Mouse (Mus musculus): ENCODE data around the gene Pprc1.

The Pprc1 gene

DNA sequence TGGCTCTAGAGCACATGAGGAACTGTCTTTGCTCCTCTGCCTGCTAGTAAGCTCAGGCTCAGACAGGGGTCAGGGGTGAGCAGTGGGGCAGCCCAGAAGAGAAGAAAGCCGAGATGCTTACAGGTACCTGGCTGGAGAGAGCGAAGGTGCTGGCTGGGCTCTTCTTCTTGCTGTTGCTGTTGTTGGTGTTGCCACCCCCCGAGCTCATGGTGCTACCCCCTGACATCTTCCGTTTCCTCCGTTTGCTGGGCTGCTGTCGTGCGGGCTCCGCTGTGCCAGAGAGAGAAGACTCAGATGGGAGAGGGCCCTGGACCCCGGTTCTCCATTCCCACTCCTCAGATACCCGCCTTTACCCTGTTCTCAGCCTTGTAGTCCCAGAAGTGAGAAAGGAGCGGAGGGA lies 10.8 kb upstream of the Pprc1 start:
- DNase-seq (ENCODE audit: low spot score): no peak

DNA sequence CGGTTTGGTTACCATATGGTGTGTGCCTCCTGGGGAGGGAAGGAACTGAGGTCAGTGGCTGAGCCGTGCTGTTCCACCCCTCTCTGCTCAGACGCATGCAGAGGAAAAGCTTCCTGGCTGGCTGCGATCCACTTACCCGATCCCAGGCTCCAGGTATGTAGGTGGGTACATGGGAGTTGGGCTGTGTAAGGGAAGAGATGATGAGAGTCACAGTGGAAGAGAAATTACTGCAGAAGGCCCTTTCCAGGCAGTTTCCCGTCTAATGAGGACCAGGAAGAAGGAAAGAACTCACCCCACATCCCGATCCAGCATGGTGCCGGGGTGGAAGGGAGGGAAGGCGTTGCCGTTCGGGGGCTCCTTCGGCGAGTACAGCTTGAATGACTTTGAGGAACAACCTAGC lies 8.7 kb upstream of the Pprc1 start:
- DNase-seq (ENCODE audit: low spot score): no peak

DNA sequence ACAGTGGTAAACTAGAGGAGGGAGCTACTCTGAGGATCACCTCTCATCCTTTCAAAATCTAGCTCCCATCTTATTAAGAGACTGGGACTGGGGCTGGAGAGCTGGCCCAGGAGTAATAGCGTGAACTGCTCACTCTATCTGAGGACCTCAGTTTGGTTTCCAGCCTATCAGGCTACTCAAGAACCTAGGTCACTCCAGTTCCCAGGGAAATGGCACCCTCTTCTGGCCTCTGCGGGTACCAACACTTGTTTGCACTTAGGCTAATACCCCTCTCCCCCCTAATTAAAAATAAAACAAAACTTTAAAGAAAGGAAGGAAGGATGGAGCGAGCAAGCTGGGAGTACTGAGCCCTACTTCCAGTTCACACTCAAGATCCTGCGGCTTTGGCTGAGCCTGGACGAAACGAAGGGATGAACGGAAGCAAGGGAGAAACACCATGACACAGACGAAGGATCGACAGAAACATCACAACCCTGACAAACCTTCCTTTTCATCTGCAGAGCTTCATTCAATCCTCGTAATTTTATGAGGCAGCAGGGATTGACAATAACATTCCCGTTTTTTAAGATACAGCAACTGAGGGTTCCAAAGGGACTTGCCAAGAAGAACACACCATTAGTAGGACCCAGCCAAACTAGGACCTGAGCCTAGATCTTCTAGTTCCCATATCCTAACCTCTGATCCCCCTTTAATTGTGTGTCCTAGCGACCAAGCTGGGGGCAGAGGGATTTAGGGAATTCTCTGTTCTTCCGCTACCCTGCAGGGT lies 8.0 kb upstream of the Pprc1 start:
- no peak for DNase-seq (ENCODE audit: low spot score)

DNA sequence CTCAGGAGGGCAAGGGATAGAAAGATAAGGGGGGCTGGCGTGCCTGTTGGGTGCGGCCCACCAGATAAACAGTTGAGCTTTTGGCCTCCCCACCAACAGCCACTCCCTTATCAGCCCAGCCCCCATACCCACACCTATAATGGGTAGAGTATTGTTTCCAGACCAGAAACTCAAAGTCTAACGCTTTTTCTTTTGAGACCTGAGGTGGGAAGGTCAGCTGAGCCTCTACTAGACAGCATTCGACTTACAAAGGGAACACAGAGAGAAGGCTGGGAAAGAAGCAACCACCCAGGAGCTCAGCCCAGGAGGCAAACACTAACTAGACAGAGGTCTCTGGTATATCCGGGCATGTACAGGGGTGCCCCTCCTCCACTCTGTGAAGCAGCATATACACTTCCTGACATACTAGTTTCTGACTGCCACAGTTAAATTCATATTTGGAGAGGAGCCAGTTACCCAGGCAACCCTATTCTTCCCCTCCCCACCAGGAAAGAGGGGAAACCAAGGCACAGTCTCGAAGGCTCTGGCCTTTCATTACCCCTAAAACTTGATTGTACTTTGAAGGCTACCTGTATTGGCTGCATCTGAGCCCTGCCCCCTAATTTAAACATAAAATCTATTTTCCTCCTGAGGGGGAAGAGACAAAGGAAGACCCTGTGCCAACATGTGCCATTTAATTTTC lies 7.3 kb upstream of the Pprc1 start:
- peak; percentile 70 for DNase-seq (ENCODE audit: low spot score)

DNA sequence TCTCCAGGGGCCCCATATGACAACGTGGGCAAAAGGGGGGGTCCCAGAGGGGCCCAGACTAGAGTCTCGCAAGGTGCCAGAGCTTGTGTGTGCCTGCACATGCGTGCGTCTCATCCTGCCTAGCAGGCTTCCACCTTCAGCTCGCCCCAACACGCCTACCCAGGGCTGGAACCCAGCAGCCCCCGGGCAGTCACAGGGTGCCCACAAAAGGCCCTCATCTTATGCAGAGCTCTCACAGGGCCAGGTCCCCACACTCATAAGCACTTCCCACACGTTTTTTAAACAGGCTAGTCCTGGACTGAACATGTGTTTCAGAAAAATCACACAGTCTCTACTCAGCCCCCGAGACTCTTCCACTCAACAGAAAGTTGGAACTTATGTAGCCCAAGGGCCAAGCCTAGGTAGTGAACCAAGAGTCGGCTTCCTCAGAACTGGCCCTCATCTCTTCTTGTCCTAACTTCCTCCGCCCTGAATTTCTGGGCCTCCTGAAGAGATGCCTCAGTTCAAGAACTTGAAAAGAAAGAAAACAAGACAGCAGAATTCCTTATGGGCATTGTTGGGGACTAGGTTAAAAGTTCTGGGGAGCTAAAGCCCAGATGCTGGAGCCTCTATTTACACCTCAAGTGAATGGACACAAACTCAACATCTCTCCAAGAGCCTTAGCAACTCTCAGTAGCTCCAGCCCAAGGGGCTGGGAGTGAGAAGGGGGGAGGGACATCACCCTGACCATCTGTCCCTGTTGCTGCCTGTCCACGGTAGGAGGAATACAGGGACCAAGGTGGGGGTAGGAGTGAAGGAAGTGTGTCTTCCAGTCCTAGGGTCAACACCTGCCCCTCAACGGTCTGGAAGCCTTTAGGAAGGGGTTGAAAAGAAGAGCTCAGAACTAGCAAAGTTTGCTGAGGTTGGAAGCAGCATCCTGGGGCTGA lies 6.5 kb upstream of the Pprc1 start:
- peak; percentile 35 for DNase-seq (ENCODE audit: low spot score)

DNA sequence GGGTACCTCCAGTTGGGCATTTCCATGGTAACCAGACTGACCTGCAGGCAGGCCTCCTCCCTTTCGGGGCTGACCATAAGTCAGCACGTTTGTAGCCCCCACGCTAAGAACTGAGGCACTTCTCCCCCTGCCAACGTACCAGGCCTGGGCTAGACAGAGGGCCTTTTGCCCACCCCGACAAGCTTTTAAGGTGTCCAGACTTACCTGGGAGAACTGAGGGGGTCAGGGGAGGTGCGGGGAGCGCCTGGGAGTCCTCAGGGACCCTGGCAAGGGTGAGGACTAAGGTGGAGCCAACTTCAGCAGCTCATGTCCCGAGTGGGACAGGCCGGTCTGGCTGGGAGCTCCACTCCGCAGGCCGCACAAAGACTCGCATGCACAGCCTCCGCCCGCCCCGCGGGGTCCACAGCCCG lies 5.8 kb upstream of the Pprc1 start:
- no peak for DNase-seq (ENCODE audit: low spot score)

DNA sequence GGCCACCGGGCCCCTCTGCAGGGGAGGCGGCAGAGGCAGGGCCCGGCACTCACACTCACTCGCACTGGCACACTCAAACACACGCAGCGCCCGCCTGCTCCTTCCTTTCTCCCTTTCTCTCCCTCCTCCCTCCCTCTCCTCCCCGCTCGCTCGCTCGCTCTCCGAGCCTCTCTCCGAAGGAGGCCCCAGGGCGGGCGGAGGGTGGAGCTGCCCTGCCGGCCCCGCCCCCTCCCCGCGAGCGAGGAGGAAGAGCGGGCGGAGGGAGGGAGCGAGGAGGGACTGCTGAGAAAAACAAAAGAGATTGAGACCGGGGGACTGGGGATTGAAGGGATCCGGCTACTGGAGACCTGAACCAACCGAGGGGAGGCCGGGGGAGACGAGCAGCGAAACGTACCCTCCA lies 5.2 kb upstream of the Pprc1 start:
- peak; percentile 91 for DNase-seq (ENCODE audit: low spot score)

DNA sequence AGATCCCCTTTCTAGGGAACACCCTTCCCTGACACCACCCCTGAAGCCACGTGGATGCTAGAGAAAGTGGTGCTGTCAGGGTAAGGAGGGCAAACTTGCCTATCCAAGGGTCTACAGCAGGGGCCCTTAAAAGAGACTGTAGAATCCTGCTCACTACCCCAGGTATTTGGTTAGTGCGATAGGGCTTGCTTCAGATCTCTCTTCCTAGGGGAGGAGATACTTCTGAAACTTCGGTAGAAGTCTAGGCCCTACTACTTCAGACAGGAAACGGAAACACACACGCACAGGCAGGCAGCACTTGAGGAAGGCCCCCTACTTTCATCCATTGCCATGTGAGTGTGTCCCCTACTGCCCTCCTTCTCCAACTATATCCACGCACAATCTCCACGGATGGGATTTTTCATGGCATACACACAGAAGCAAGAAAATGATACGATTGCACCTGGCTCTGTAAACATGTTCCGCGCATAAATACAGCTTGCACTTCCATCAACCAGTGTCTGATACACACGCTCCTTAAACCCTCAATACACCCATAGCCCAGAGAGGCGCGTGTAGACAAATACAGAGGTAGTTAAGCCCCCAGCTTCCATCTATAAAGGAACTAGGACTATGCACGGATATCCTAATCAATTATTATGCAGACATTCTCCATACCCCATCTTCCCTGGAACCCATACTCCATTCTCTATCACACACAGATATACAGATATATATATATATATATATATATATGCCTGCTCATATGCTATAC lies 4.4 kb upstream of the Pprc1 start:
- peak; percentile 71 for DNase-seq (ENCODE audit: low spot score)

DNA sequence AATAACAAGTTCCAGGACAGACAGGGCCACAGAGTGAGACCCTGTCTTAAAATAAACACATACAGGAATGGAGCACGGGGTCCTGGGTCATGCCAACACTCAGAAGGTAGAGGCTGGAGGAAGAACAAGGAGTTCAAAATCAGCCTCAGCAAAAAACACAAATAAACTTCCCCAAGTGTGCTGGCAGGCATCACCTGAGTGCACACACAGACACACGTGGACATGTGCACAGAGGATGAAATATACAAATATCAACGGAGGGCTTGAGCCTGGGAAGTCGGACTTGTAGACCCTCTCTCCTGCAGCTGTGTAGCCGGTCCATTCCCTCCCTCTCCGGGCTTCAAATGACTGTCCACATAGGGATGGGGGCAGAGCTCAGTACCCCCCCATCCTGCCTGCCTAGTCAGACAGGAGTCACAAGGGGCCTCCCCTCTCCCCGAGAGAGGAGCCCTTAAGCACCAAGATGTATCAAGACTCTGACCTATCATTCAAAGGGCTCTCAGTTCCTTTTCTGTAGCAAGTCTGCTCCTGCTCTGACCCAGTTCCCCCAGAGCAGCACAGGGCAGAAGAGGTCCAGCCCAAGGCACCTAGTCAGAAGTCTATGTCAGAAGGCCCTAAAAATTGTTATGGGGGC lies 3.3 kb upstream of the Pprc1 start:
- DNase-seq (ENCODE audit: low spot score): no peak

DNA sequence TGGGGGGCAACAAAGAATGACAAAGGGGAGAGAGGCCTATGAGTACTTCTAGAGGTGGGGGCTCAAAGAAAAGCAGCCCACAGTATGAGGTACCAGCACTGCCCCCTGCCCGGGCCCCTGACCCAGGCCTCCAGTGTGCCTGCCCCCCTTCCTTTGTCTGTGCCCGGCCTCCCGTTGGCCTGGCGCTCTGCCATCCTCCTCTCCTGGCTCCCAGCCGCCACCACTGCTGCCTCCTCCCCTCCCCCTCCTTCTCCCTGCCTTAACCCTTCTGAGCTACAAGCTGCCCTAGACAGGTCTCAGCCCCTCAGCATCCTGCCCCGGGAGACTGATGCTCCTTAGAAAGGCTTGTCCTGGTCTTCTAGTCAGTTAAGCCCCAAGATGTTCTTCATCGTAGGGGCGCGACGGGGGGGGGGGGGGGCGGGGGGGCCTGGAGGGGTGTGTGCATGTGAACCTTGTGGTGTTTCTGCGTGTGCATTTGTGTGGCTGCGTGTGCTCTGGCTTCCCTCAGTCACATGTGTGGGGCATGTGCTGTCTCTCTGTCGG lies 2.7 kb upstream of the Pprc1 start:
- DNase-seq (ENCODE audit: low spot score): peak; percentile 13

DNA sequence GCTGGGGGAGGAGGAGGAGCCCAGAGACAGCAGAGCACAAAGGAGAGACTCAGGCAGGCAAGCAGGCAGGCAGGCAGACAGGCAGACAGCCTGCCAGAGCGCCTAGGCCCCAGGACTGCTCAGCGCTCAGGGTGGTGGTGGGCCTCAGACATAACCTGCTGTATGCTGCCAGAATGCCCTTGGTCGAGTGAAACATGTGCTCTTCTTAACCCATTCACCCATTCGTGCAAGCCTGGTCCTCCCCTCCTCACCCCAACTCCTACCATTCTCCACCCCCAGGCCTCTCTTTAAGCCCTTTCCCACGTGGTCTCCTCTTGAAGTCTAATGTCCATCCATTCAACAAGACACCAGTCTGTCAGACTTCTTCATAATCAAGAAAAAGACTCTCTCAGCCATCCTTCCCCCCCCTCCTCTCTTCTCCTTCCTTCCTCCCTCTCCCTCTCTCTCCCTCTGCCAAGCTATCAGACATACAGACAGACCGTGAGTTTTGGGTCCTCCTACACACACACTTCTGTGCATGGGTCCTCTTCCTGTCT lies 2.1 kb upstream of the Pprc1 start:
- peak; percentile 63 for DNase-seq (ENCODE audit: low spot score)

DNA sequence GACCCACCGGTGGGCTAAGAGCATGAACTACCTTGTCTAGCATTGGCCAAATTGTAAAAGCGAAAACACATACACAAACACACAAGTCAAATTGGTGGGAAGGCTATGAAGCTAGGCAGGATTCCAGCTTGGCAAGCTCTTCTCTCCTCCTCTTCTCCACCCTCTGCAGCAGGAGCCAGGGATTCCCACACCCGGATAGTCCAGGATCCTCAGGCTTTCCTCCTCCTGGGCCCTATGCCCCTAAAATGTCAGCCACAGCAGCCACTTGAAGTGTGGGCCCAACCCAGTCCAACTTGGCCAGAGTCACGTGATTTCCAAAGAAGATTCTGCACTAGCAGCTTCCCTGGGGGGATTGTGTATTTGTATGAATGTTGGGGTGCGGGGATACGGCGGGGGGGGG lies 1.3 kb upstream of the Pprc1 start:
- no peak for DNase-seq (ENCODE audit: low spot score)

DNA sequence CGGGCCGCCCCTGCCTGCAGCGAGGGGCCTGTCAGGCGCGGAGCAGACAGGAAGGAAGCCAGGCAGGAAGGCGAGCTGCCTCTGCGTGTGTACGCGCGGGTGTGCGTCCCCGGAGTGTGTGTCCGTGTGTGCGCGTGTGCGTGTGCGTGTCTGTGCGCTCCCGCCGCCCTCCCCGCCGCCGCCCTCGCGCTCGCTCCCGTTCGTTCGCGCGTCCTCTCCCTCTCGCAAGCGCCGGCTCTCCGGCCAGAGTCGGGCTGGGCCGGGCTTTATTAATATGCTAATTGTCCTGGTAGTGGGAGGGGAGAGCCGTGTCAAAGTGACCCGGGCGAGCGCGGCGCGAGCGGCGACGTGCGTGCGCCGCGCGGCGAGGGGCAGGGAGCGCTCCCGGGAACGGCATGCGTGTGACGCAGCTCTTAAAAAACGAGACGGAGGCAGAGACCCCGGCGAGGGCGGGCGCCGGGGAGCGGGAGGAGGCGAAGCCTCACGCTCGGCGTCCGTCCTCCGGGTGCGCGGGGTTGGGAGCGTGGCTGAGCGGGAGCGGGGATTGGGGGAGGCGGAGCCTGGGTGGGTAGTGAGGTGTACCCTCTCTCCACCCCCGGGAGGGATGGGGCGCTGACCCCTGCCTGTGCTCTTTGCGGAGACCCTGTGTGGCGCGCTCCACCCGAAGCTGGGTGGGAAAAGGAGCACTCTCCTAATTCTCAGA lies 458 bp downstream of the Pprc1 start, which contains the start of gene Ldb1:
TSS of gene Ldb1 (minus strand) at position 222 of the 703 bp plus-strand sequence.
- DNase-seq (ENCODE audit: low spot score): peak; percentile 84

DNA sequence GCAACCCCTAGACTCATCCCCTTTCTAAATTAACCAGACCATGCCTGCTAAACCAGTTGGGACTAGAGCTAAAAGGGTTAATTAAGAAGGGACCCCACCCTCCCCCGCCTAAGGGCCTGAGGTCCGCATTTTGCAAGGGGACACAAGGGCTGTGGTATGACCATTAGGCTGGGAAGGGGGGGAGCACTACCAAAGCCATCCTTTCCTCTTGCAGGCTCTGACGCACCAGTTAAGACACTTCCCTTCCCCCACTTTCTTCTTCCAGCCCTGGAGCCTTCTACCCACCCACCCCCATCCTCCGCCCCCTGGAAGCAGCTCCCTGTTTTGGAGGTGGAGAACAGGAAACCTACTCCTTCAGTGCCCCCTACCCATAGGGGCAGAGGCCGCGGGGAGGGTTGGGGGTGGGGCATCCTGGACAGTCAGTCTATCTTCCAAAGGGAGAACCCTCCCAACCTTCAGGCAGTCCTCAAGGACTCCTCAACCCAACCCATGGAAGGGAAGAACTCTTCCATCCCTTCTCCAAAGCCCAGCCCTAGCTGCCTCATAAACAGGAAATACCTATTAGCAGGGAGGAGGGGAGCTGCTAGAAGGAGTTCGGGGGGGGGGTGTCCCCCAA lies 1.1 kb downstream of the Pprc1 start:
- DNase-seq (ENCODE audit: low spot score): peak; percentile 26

DNA sequence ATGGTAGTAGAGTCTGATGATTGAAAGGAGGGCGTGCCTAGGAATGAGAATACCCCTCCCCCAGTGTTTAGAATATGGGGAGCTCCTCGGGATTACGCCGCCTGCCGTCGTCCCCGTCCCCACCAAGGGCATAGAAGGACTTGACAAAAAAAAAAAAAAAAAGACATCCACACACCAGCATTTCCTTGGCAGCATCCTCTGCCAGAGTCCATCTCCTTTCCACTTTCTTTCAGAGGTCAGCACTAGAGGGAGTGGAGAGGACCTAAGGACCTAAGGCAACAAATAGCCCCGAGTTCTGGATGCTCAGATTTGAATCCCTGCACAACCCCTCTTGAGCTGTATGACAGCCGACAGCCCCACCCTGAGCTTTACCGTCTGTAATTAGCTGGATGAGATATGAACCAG lies 1.9 kb downstream of the Pprc1 start:
- no peak for DNase-seq (ENCODE audit: low spot score)

DNA sequence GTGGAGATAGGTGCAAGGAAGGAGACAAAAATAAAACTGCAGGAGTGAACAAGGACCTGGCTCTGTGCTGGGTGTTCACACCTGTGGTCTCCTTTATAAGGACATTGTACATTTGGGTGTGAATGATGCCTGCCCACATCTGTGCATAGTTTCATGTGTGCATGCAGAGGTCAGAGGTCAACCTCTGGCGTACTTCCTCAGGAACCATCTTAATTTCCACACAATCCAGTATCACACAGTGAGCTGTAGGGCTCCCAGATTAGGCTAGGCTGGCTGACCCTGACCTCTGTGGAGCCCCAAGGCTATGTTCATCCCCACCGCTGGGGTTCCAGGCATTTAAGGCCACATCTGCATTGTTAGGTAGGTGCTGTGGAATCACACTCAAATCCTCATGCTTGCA lies 2.7 kb downstream of the Pprc1 start:
- DNase-seq (ENCODE audit: low spot score): no peak

DNA sequence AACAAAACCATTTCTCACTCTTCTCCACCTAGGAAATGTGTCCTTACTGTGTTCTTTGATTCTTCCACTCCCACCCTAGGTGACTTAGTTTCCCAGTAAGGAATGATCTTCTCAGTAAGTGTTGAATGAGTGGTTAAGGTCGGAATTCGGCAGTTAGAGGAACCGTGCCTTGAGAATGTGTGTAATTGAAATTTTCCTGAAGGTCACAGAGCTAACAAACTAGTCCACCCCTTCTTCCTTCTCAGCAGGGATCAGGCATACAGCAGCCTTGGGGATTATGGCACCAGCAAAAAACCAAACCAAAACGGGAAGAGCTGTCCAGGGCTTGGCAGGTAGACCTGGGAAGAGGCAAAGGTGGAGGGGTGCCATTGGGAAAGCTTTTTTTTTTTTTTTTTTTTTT lies 4.4 kb downstream of the Pprc1 start:
- DNase-seq (ENCODE audit: low spot score): no peak

DNA sequence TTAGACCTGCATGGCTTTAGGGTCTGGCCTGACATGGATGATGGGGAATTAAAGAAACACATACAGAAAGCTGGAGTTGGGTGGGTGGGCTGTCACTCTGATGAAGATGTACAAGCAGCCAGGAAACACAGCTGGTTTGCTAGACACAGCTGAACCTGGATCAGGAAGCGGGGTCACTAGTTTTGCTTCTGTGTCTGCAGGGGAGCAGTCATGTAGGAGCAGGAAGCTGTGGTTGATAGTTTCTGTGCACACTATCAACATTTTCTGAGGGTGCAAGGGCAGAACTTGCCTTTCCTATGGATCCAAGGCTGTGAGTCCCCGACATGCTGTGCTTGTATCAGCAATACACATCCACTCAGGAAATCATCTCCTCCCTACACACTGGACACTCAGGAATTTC lies 5.8 kb downstream of the Pprc1 start:
- peak; percentile 56 for DNase-seq (ENCODE audit: low spot score)

DNA sequence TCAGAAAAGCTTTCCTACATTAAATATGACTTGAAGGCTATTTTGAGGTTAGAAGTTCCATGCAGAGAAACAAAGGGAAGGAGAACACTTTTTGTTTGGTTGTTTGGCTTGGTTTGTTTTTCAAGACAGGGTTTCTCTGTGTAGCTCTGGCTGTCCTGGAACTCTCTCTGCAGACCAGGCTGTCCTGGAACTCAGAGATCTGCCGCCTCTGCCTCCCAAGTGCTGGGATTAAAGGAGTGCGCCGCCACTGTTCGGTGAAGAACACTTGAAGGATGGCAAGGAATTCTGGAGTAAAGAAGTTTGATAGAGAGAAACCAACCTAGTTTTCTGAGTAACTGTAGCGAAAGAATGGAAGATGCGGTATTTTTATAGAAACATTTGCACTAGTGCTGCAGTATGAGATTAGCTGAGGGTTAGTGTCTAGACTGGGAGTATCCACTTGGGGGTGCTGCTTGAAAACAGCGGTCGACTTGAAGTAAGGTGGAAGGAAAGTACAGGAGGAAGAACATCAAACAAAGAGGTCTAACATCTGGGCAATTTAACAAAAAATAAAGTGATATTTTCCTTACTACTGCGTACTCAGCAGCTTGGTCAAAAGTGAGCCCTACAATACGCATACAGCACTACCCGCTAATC lies 11.2 kb downstream of the Pprc1 start:
- no peak for DNase-seq (ENCODE audit: low spot score)

Data from T-cell, adult 2 months (primary cell).